Mouse (Mus musculus): ENCODE measurements around the gene Klf12. TPM values are rescaled to one million over a fixed set of nuclear protein-coding genes. Genes with fewer than 3 reads are reported as not detected.
A peak's percentile ranks its signal among the peaks of the same experiment; 100 is the strongest.

Gene Klf12
- polyA plus RNA-seq, 1 experiment: 57.7 TPM

DNA sequence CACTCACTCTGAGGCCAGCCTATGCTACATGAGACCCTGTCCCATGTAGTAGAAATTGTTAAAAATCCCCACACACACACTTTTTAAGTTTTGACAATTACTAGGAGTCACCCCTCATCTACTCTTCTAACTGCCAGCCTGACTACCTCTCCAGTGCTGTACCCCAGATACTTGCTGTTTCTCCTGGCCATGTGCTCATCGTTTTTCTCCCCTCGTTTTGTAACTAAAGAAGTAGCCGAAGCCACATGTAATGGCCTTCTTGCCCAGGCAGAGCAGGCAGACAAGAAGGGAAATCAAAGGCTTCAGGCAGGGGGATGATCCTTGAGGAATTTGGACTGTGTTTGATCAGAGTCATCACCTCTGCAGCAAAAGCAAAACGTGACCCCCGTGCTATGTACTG is 274.0 kb downstream of the Klf12 start:
- DNase-seq (ENCODE audit: low read depth): no peak
- no peak for TF ChIP-seq POLR2A (IDR thresholded peaks at IDR 0.05; ENCODE audit: borderline replicate concordance, extremely low read depth, insufficient read depth, insufficient read length, poor library complexity, severe bottlenecking)
- no peak for TF ChIP-seq CTCF (IDR thresholded peaks at IDR 0.05; ENCODE audit: borderline replicate concordance, extremely low read depth, insufficient read depth, insufficient read length)

DNA sequence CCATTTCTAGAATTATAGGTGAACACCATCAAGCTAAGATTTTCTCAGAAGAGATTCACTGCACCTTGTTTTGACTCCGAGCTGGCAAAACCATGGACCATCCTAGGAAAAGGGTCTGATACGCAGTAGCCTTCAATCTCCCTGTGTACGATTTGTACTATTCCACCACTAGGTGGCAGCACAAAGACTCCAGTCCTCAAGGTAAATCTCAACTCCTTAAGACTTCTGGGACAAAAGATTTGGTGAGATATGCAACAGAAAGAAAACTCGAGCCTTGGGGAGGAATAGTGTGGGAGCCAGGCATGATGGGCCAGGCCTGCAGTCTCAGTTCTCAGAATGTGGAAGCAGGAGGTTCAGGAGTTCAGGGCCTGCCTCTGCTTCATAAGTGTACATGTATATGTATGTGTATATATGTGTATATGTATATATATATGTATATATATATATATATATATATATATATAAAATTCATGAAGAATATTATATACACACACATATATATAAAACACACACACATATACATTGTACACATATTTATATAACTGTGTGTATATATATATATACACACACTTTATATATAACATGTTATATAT is 274.6 kb downstream of the Klf12 start:
- TF ChIP-seq CTCF (IDR thresholded peaks at IDR 0.05; ENCODE audit: borderline replicate concordance, extremely low read depth, insufficient read depth, insufficient read length): peak; percentile 58; the same call in 1 of the 2 replicates
- TF ChIP-seq POLR2A (IDR thresholded peaks at IDR 0.05; ENCODE audit: borderline replicate concordance, extremely low read depth, insufficient read depth, insufficient read length, poor library complexity, severe bottlenecking): no peak
- peak; percentile 83 for DNase-seq (ENCODE audit: low read depth)

GRCm38 (mm10) chr14:99983510-99983909 is 301.0 kb downstream of the Klf12 start:
- TF ChIP-seq POLR2A (IDR thresholded peaks at IDR 0.05; ENCODE audit: borderline replicate concordance, extremely low read depth, insufficient read depth, insufficient read length, poor library complexity, severe bottlenecking) (no peak), CTCF (IDR thresholded peaks at IDR 0.05; ENCODE audit: borderline replicate concordance, extremely low read depth, insufficient read depth, insufficient read length) (no peak)
- DNase-seq (ENCODE audit: low read depth): peak; percentile 76

GRCm38 (mm10) chr14:99981209-99981608 is 303.3 kb downstream of the Klf12 start:
- TF ChIP-seq POLR2A (IDR thresholded peaks at IDR 0.05; ENCODE audit: borderline replicate concordance, extremely low read depth, insufficient read depth, insufficient read length, poor library complexity, severe bottlenecking) (no peak), CTCF (IDR thresholded peaks at IDR 0.05; ENCODE audit: borderline replicate concordance, extremely low read depth, insufficient read depth, insufficient read length) (no peak)
- DNase-seq (ENCODE audit: low read depth): no peak

DNA sequence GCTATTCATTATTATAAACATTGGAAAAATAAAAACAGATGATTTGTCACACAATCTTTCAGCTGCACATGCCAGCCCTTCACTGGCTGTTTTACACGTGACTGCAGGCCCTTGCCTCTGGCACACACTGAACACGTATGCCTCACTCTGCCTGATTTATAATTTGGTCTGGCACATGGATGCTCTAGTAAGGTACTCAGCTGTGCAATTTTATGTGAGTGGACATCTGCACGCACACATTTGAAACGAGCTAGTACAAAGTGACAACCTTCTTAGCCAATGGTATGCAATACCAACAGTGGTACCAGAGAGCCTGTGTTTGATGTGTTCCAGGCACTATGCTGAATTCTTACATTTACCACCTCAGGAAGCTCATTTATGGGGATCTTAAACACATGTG is 316.6 kb downstream of the Klf12 start:
- no peak for TF ChIP-seq POLR2A (IDR thresholded peaks at IDR 0.05; ENCODE audit: borderline replicate concordance, extremely low read depth, insufficient read depth, insufficient read length, poor library complexity, severe bottlenecking)
- TF ChIP-seq CTCF (IDR thresholded peaks at IDR 0.05; ENCODE audit: borderline replicate concordance, extremely low read depth, insufficient read depth, insufficient read length): no peak
- DNase-seq (ENCODE audit: low read depth): peak; percentile 28

- no peak for DNase-seq (ENCODE audit: low read depth)
Observed at GRCm38 (mm10) chr14:99960500-99961229, 323.8 kb downstream of the Klf12 start.

DNA sequence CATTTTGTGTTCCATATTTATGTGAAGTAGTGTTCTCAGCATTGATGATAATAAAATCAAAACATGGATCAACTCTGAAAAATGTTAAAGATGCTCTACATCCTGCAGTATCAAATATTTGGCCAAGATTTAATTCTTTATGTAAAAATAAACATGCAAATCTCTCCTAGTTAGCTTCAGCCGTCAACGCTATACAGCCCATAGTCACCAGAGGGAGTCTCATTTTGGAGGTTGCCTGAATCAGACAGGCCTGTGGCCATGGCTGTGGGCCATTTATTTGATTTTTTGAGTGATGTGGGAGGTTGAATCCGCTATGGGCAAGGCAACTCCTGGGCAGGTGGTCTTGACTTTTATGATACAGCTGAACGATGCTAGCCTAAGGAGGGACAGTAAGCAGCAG is 329.3 kb downstream of the Klf12 start:
- no peak; the same call in 1 of the 2 replicates for TF ChIP-seq CTCF (IDR thresholded peaks at IDR 0.05; ENCODE audit: borderline replicate concordance, extremely low read depth, insufficient read depth, insufficient read length)
- TF ChIP-seq POLR2A (IDR thresholded peaks at IDR 0.05; ENCODE audit: borderline replicate concordance, extremely low read depth, insufficient read depth, insufficient read length, poor library complexity, severe bottlenecking): no peak
- no peak for DNase-seq (ENCODE audit: low read depth)

More at GRCm38 (mm10) chr14:99960500-99961229, 323.8 kb downstream of the Klf12 start:
- TF ChIP-seq POLR2A (IDR thresholded peaks at IDR 0.05; ENCODE audit: borderline replicate concordance, extremely low read depth, insufficient read depth, insufficient read length, poor library complexity, severe bottlenecking): no peak
- TF ChIP-seq CTCF (IDR thresholded peaks at IDR 0.05; ENCODE audit: borderline replicate concordance, extremely low read depth, insufficient read depth, insufficient read length): no peak

GRCm38 (mm10) chr14:99944221-99945108 is 340.0 kb downstream of the Klf12 start:
- TF ChIP-seq CTCF (IDR thresholded peaks at IDR 0.05; ENCODE audit: borderline replicate concordance, extremely low read depth, insufficient read depth, insufficient read length) (peak; percentile 13; the same call in 1 of the 2 replicates), POLR2A (IDR thresholded peaks at IDR 0.05; ENCODE audit: borderline replicate concordance, extremely low read depth, insufficient read depth, insufficient read length, poor library complexity, severe bottlenecking) (no peak)
- DNase-seq (ENCODE audit: low read depth): peak; percentile 93

GRCm38 (mm10) chr14:99943156-99943555 is 341.3 kb downstream of the Klf12 start:
- TF ChIP-seq POLR2A (IDR thresholded peaks at IDR 0.05; ENCODE audit: borderline replicate concordance, extremely low read depth, insufficient read depth, insufficient read length, poor library complexity, severe bottlenecking): no peak
- no peak for TF ChIP-seq CTCF (IDR thresholded peaks at IDR 0.05; ENCODE audit: borderline replicate concordance, extremely low read depth, insufficient read depth, insufficient read length)
- peak; percentile 97 for DNase-seq (ENCODE audit: low read depth)

DNA sequence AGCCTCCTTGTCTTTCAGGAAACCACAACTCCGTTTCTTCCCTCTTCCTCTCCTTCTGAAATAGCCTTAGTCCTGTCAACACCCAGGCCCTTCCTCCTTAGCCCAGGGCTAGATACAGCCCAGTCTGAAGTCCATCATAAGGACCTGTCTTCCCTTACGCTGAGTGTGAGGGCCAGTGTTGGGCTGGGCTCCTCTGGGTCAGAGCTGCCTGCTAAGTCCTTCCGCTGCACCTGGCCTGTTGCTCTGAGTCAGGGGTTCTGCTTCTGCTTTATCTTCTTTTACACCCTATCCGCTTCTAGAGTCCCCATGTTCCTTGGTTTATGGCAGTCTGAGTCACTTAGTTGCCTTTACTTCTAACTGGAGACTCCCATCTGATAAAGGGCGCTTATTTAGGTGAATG is 351.0 kb downstream of the Klf12 start:
- no peak for TF ChIP-seq CTCF (IDR thresholded peaks at IDR 0.05; ENCODE audit: borderline replicate concordance, extremely low read depth, insufficient read depth, insufficient read length)
- DNase-seq (ENCODE audit: low read depth): no peak

GRCm38 (mm10) chr14:99931879-99932278 is 352.6 kb downstream of the Klf12 start:
- TF ChIP-seq POLR2A (IDR thresholded peaks at IDR 0.05; ENCODE audit: borderline replicate concordance, extremely low read depth, insufficient read depth, insufficient read length, poor library complexity, severe bottlenecking) (no peak), CTCF (IDR thresholded peaks at IDR 0.05; ENCODE audit: borderline replicate concordance, extremely low read depth, insufficient read depth, insufficient read length) (peak; percentile 83; the same call in 1 of the 2 replicates)
- DNase-seq (ENCODE audit: low read depth): peak; percentile 92
